8 mouse cellular contexts compared by ENCODE assay signal in the genomic region with DNA sequence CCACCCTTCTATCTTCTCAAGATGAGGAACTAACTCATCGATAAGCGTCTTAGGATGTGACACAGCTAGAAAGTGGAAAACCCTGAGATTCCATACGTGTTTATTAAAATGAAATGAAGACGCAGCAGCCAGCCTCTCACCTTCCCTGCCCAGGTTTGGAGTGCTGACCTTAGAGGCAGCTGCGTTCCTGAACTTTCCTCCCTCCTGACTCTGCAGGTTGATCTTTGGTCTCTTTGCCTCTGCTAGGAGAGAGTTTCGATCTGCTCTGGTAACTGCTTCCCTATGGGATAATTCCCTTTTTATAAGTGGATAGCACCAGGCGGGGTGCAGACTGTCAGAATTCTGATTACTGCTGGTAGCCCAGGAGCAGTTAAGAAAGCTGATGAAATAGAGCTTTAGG. TPM values are rescaled to one million over a fixed set of nuclear protein-coding genes. Genes with fewer than 3 reads are reported as not detected.
DNase-seq lines count a peak whose midpoint lies in the region; ATAC-seq and TF ChIP-seq lines count a peak whose summit lies in the region.

No protein-coding gene starts in this region.

- no peak for ATAC-seq in heart, embryonic 13.5 days (ENCODE audit: extremely low read depth, insufficient number of reproducible peaks, low FRiP score, low TSS enrichment)
- no peak for ATAC-seq in kidney, embryonic 16.5 days (ENCODE audit: low FRiP score, low TSS enrichment)
- ATAC-seq in midbrain, embryonic 16.5 days = no peak

- TF ChIP-seq POLR2A in embryonic fibroblast, embryonic 13.5 days (IDR thresholded peaks at IDR 0.05; ENCODE audit: low read depth, low read length) = no peak
- no peak for TF ChIP-seq POLR2A in thymus, adult 2 months (IDR thresholded peaks at IDR 0.05; ENCODE audit: control insufficient read depth, extremely low read depth, insufficient read depth, low read length, poor library complexity)

- peak overlapping the region; percentile 99 for H3K9ac ChIP-seq in heart, embryonic 13.5 days
- no peak overlapping the region; the same call in none of the 2 replicates for H3K9ac ChIP-seq in kidney, embryonic 16.5 days (replicated peaks; ENCODE audit: low read length)
- no peak overlapping the region for H3K9ac ChIP-seq in midbrain, embryonic 16.5 days (ENCODE audit: low read depth, low read length)

- no peaks in the 10 kb centered on the region for H3K9me3 ChIP-seq in heart, embryonic 13.5 days
- H3K9me3 ChIP-seq in kidney, embryonic 16.5 days (ENCODE audit: low read length) = no peaks in the 10 kb centered on the region
- no peaks in the 10 kb centered on the region for H3K9me3 ChIP-seq in midbrain, embryonic 16.5 days (replicated peaks; ENCODE audit: control insufficient read depth, low read length, poor library complexity, severe bottlenecking)

- TF ChIP-seq CTCF in embryonic fibroblast, embryonic 13.5 days (IDR thresholded peaks at IDR 0.05; ENCODE audit: borderline replicate concordance, insufficient read depth, low read length) = no peak
- no peak for TF ChIP-seq CTCF in thymus, adult 2 months (IDR thresholded peaks at IDR 0.05; ENCODE audit: borderline replicate concordance, control insufficient read depth, extremely low read depth, insufficient read depth, low read length, poor library complexity)

- no peak for DNase-seq in heart, adult 18-20 months
- DNase-seq in right cerebral cortex, postnatal 36 days (ENCODE audit: low spot score in 2 of 2) = no peak
- DNase-seq in B cell, adult 2 months = no peak
- no peak for DNase-seq in thymus, adult 2 months

- H3K27me3 ChIP-seq in heart, embryonic 13.5 days (replicated peaks) = no peaks in the 10 kb centered on the region
- no peaks in the 10 kb centered on the region for H3K27me3 ChIP-seq in kidney, embryonic 16.5 days (ENCODE audit: insufficient read depth, low read length)
- H3K27me3 ChIP-seq in midbrain, embryonic 16.5 days (ENCODE audit: control insufficient read depth, insufficient read depth, low read depth, low read length) = no peaks in the 10 kb centered on the region
- no peaks in the 10 kb centered on the region for H3K27me3 ChIP-seq in thymus, adult 2 months (ENCODE audit: control insufficient read depth, insufficient read depth, low read length)

- H3K4me2 ChIP-seq in heart, embryonic 13.5 days = peak overlapping the region; percentile 85
- H3K4me2 ChIP-seq in kidney, embryonic 16.5 days (replicated peaks; ENCODE audit: low read depth, low read length) = peak overlapping the region; percentile 78
- H3K4me2 ChIP-seq in midbrain, embryonic 16.5 days (ENCODE audit: low read length) = peak overlapping the region; percentile 86

- H3K4me1 ChIP-seq in heart, embryonic 13.5 days = peaks cover 30% of the 10 kb centered on the region
- H3K4me1 ChIP-seq in embryonic fibroblast, embryonic 13.5 days (ENCODE audit: control insufficient read depth, insufficient read depth, low read length) = peaks cover 3% of the 10 kb centered on the region; the same call in 1 of the 2 replicates
- H3K4me1 ChIP-seq in kidney, embryonic 16.5 days (ENCODE audit: insufficient read depth, low read length) = peaks cover 15% of the 10 kb centered on the region
- peaks cover 15% of the 10 kb centered on the region for H3K4me1 ChIP-seq in midbrain, embryonic 16.5 days (ENCODE audit: control insufficient read depth, insufficient read depth, low read length)
- H3K4me1 ChIP-seq in thymus, adult 2 months (replicated peaks; ENCODE audit: control insufficient read depth, insufficient read depth, low read length) = peaks cover 15% of the 10 kb centered on the region

- H3K36me3 ChIP-seq in heart, embryonic 13.5 days = peaks cover 21% of the 10 kb centered on the region
- H3K36me3 ChIP-seq in kidney, embryonic 16.5 days (ENCODE audit: insufficient read depth, low read length) = no peaks in the 10 kb centered on the region
- H3K36me3 ChIP-seq in midbrain, embryonic 16.5 days (ENCODE audit: control insufficient read depth, insufficient read depth, low read length) = no peaks in the 10 kb centered on the region
- H3K36me3 ChIP-seq in thymus, adult 2 months (ENCODE audit: control insufficient read depth, insufficient read depth, low read length) = no peaks in the 10 kb centered on the region

- H3K27ac ChIP-seq in heart, embryonic 13.5 days (replicated peaks) = no peak overlapping the region
- no peak overlapping the region for H3K27ac ChIP-seq in embryonic fibroblast, embryonic 13.5 days (ENCODE audit: insufficient read depth, low read length)
- H3K27ac ChIP-seq in kidney, embryonic 16.5 days (ENCODE audit: low read length) = no peak overlapping the region
- no peak overlapping the region for H3K27ac ChIP-seq in midbrain, embryonic 16.5 days (ENCODE audit: low read length)
- no peak overlapping the region for H3K27ac ChIP-seq in thymus, adult 2 months (ENCODE audit: control insufficient read depth, insufficient read depth, low read length)

- 76% methylated on average over 7 of the region's 7 CpGs for WGBS in heart, embryonic 13.5 days
- 84% methylated on average over 7 of the region's 7 CpGs for WGBS in kidney, embryonic 16.5 days
- WGBS in midbrain, embryonic 16.5 days = 89% methylated on average over 7 of the region's 7 CpGs
- WGBS in thymus, adult 2 months = 61% methylated on average over 7 of the region's 7 CpGs

- peak overlapping the region; percentile 80 for H3K4me3 ChIP-seq in heart, embryonic 13.5 days
- peak overlapping the region; percentile 89 for H3K4me3 ChIP-seq in embryonic fibroblast, embryonic 13.5 days (ENCODE audit: insufficient read depth, low read length)
- H3K4me3 ChIP-seq in kidney, embryonic 16.5 days (ENCODE audit: low read length) = peak overlapping the region; percentile 74
- H3K4me3 ChIP-seq in midbrain, embryonic 16.5 days (ENCODE audit: low read depth, low read length) = no peak overlapping the region
- H3K4me3 ChIP-seq in thymus, adult 2 months (ENCODE audit: control insufficient read depth, insufficient read depth, low read length) = no peak overlapping the region

RNA-seq across cellular contexts. Expression of gene Dnajb12, which starts 1.5 kb away (rescaled TPM):
- polyA plus RNA-seq in heart, embryonic 13.5 days (2015; fragmentation: Nextera tagmentation; extraction: Ambion mirVana) = 22.9 and 23.7 TPM in 2 replicates
- 10 to 100 TPM; 38.6 to 42.3 TPM for total RNA-seq in heart, adult 18-20 months (2021)
- polyA plus RNA-seq in embryonic fibroblast, embryonic 13.5 days (2011; ENCODE audit: insufficient read length, low read depth, missing spikeins) = 31.5 and 36.2 TPM in 2 replicates
- polyA plus RNA-seq in kidney, embryonic 16.5 days (2015; fragmentation: Nextera tagmentation; extraction: Ambion mirVana) = 30.1 and 32.9 TPM in 2 replicates
- 18.5 and 19.1 TPM in 2 replicates for polyA plus RNA-seq in midbrain, embryonic 16.5 days (2015; fragmentation: Nextera tagmentation; extraction: Ambion mirVana)
- 44.6 and 50.4 TPM in 2 replicates for polyA plus RNA-seq in thymus, adult 2 months (2012; rRNA removed)

Comparison
In these comparisons a context has a peak if more than half of its experiments do, and no peak if none do; other contexts are left out.
1. H3K4me3 ChIP-seq: peak in heart, embryonic 13.5 days (single experiment), embryonic fibroblast, embryonic 13.5 days (single experiment) and kidney, embryonic 16.5 days (single experiment); none in midbrain, embryonic 16.5 days (single experiment) and thymus, adult 2 months (single experiment).
2. Peak in every context shown above with its lines, with median percentiles within 50 percentile points of each other: H3K4me2 ChIP-seq.